Mouse (Mus musculus) stomach, postnatal 0 days (tissue): Measurements from ENCODE around the gene Zmynd12.

Experiments used
- CTCF ChIP-seq: IDR thresholded peaks from 2 replicates; pipeline ENCODE4 v1.5.1; 2016; ENCODE audit warnings: antibody characterized with exemption, low read depth, mild to moderate bottlenecking, moderate library complexity
- EP300 ChIP-seq: optimal IDR thresholded peaks from 2 replicates; pipeline ENCODE3; 2016; ENCODE audit warnings: antibody characterized with exemption

- TF ChIP-seq EP300 (no peak), CTCF (no peak)
Measured at GRCm38 (mm10) chr4:119512731-119513141, 90.1 kb downstream of the Zmynd12 start.
